Mouse (Mus musculus): Measurements from ENCODE around the gene B430305J03Rik.

GRCm38 (mm10) chr3:61358107-61358506, 7.6 kb downstream of the B430305J03Rik start:
- TF ChIP-seq CTCF (IDR thresholded peaks at IDR 0.05; ENCODE audit: borderline replicate concordance, control insufficient read depth, extremely low read depth, insufficient read depth, low read length, poor library complexity), result no peak
- TF ChIP-seq POLR2A (IDR thresholded peaks at IDR 0.05; ENCODE audit: control insufficient read depth, extremely low read depth, insufficient read depth, low read length, poor library complexity), result no peak

All from thymus, adult 2 months (tissue).